Mouse (Mus musculus) thymus, adult 2 months (tissue): ENCODE results near the gene Abhd8.

Experiments
- CTCF ChIP-seq: fragments of 200-500 bp; IDR thresholded peaks from 2 replicates; pipeline ENCODE4 v1.5.1; 2012; ENCODE audit warnings: mild to moderate bottlenecking, control low read depth, low read length, moderate library complexity, borderline replicate concordance; ENCODE audit not compliant: control insufficient read depth, poor library complexity, insufficient read depth; ENCODE audit errors: extremely low read depth
- POLR2A ChIP-seq: fragments of 200-500 bp; IDR thresholded peaks from 2 replicates; pipeline ENCODE4 v1.6.1; 2012; ENCODE audit warnings: mild to moderate bottlenecking, low read length, control low read depth, moderate library complexity; ENCODE audit not compliant: control insufficient read depth, poor library complexity, insufficient read depth; ENCODE audit errors: extremely low read depth

DNA sequence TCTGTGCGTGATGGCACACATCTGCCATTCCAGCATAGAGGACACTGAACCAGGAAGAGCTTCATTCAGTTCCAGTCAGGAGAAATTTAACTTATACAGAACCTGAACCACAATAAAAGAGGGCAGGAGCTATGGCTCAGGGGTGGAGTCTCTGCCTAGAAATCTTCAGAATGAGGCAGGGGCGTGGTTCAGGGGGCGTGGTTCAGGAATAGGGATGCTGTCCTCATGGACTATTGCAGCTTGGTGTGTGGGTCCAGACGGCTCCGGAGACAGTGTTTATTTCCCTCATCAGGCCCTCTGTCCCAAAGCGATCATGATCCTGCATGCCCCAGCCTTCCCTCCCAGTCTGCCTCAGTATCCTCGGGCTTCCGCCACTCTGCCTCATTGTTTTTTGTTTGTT lies 8.8 kb downstream of the Abhd8 start:
- TF ChIP-seq CTCF, result no peak
- TF ChIP-seq POLR2A, result no peak
